18 mouse cellular contexts compared by ENCODE assay signal in the genomic region with DNA sequence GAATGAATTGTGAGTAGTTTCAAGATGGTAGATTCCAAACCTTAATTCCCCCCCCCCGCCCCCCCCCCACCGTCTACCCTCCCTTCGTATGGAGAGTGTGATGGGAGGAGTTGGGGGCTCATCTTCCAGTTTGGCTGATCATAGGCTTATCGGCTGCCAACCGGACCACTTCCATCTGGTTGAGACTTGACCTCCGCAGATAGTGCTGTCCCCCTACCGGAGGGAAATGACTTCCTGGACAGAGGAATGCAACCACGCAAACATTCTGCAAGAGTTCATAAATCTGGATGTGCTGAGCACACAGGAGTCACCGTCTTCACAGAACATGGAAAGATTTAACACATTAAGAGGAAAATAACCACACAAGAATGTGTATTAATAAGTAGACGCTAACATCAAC.
A peak's percentile ranks its signal among the peaks of the same experiment; 100 is the strongest.
DNase-seq lines count a peak whose midpoint lies in the region; ATAC-seq and TF ChIP-seq lines count a peak whose summit lies in the region.
"Had no signal": no experiment of that assay in that cellular context is flagged by ENCODE, and none has a peak within 500 bp of the region (broad histone marks: within the 10 kb centered on the region; RNA-seq: fewer than 3 reads in every experiment).

No protein-coding gene starts in this region.

- no peak for DNase-seq in forebrain, embryonic 10.5 days (ENCODE audit: extremely low spot score, low spot score)
- DNase-seq in lung, embryonic 14.5 days = peak; percentile 69
- no peak for DNase-seq in lung, postnatal 14 days
- DNase-seq in spleen, adult 12 weeks (ENCODE audit: low spot score) = no peak
- no peak for DNase-seq in gastrocnemius, adult 8-10 months (ENCODE audit: low spot score in 2 of 2)
- DNase-seq: cerebellum, adult 11 months; cerebellum, postnatal 25 days; layer of hippocampus, postnatal 36 days; liver, embryonic 13.5 days; right cerebral cortex, postnatal 25 days; thymus, postnatal 14 days had no signal

- 0 out of 2 replicates have a peak overlapping the region, but pooled peaks have one; percentile 35 for H3K27ac ChIP-seq in forebrain, embryonic 10.5 days
- no peak overlapping the region for H3K27ac ChIP-seq in forebrain, embryonic 16.5 days (ENCODE audit: low read length)
- no peak overlapping the region for H3K27ac ChIP-seq in lung, embryonic 14.5 days (ENCODE audit: low read depth)
- peak overlapping the region; percentile 18; the same call in 1 of the 2 replicates for H3K27ac ChIP-seq in kidney, embryonic 16.5 days (ENCODE audit: low read length)
- peak overlapping the region; percentile 19; the same call in 1 of the 2 replicates for H3K27ac ChIP-seq in stomach, embryonic 16.5 days (ENCODE audit: low read length)
- H3K27ac ChIP-seq: embryonic facial prominence, embryonic 12.5 days; heart, embryonic 15.5 days; liver, embryonic 13.5 days; neural tube, embryonic 13.5 days had no signal

- peaks cover 20% of the 10 kb centered on the region for H3K4me1 ChIP-seq in forebrain, embryonic 10.5 days
- no peaks in the 10 kb centered on the region; the same call in 1 of the 2 replicates for H3K4me1 ChIP-seq in forebrain, embryonic 16.5 days (replicated peaks; ENCODE audit: control insufficient read depth, insufficient read depth, low read length)
- H3K4me1 ChIP-seq in lung, embryonic 14.5 days (ENCODE audit: insufficient read depth) = 0 out of 2 replicates have a peak, but pooled peaks cover 5% of the 10 kb centered on the region
- H3K4me1 ChIP-seq in kidney, embryonic 16.5 days (ENCODE audit: insufficient read depth, low read length) = peaks cover 23% of the 10 kb centered on the region
- peaks cover 5% of the 10 kb centered on the region; the same call in 1 of the 2 replicates for H3K4me1 ChIP-seq in stomach, embryonic 16.5 days (ENCODE audit: control insufficient read depth, insufficient read depth, low read length)
- H3K4me1 ChIP-seq: embryonic facial prominence, embryonic 12.5 days; liver, embryonic 13.5 days had no signal

- H3K9me3 ChIP-seq in forebrain, embryonic 10.5 days = no peaks in the 10 kb centered on the region
- H3K9me3 ChIP-seq in forebrain, embryonic 16.5 days (ENCODE audit: control insufficient read depth, low read length) = no peaks in the 10 kb centered on the region
- no peaks in the 10 kb centered on the region for H3K9me3 ChIP-seq in lung, embryonic 14.5 days (ENCODE audit: low read depth, low read length)
- no peaks in the 10 kb centered on the region for H3K9me3 ChIP-seq in kidney, embryonic 16.5 days (ENCODE audit: low read length)
- no peaks in the 10 kb centered on the region for H3K9me3 ChIP-seq in stomach, embryonic 16.5 days (replicated peaks; ENCODE audit: control insufficient read depth, low read length)
- H3K9me3 ChIP-seq: embryonic facial prominence, embryonic 12.5 days; heart, embryonic 15.5 days; liver, embryonic 13.5 days; neural tube, embryonic 13.5 days had no signal

- no peaks in the 10 kb centered on the region for H3K36me3 ChIP-seq in forebrain, embryonic 10.5 days (replicated peaks)
- no peaks in the 10 kb centered on the region for H3K36me3 ChIP-seq in forebrain, embryonic 16.5 days (ENCODE audit: control insufficient read depth, insufficient read depth)
- no peaks in the 10 kb centered on the region for H3K36me3 ChIP-seq in lung, embryonic 14.5 days (ENCODE audit: insufficient read depth)
- no peaks in the 10 kb centered on the region for H3K36me3 ChIP-seq in kidney, embryonic 16.5 days (ENCODE audit: insufficient read depth, low read length)
- H3K36me3 ChIP-seq in stomach, embryonic 16.5 days (ENCODE audit: control insufficient read depth, insufficient read depth, low read length) = no peaks in the 10 kb centered on the region
- H3K36me3 ChIP-seq: embryonic facial prominence, embryonic 12.5 days; heart, embryonic 15.5 days; liver, embryonic 13.5 days; neural tube, embryonic 13.5 days had no signal

- ATAC-seq in forebrain, embryonic 16.5 days = no peak
- no peak; the same call in 1 of the 2 replicates for ATAC-seq in lung, embryonic 14.5 days (ENCODE audit: insufficient read depth)
- no peak for ATAC-seq in kidney, embryonic 16.5 days (ENCODE audit: low FRiP score, low TSS enrichment)
- ATAC-seq in stomach, embryonic 16.5 days (ENCODE audit: insufficient read depth, low FRiP score) = no peak
- ATAC-seq: hindbrain, embryonic 16.5 days had no signal

- H3K9ac ChIP-seq in forebrain, embryonic 16.5 days (replicated peaks; ENCODE audit: low read depth, low read length) = no peak overlapping the region
- no peak overlapping the region for H3K9ac ChIP-seq in lung, embryonic 14.5 days
- no peak overlapping the region for H3K9ac ChIP-seq in kidney, embryonic 16.5 days (replicated peaks; ENCODE audit: low read length)
- H3K9ac ChIP-seq in stomach, embryonic 16.5 days (ENCODE audit: low read length) = no peak overlapping the region
- H3K9ac ChIP-seq: embryonic facial prominence, embryonic 12.5 days; heart, embryonic 15.5 days; liver, embryonic 13.5 days; neural tube, embryonic 13.5 days had no signal

- 70% methylated on average over 10 of the region's 10 CpGs for WGBS in forebrain, embryonic 10.5 days
- WGBS in forebrain, embryonic 16.5 days = 77% methylated on average over 10 of the region's 10 CpGs
- 9% methylated on average over 10 of the region's 10 CpGs for WGBS in lung, embryonic 14.5 days
- WGBS in kidney, embryonic 16.5 days = 18% methylated on average over 7 of the region's 10 CpGs
- 22% methylated on average over 10 of the region's 10 CpGs for WGBS in stomach, embryonic 16.5 days

- H3K27me3 ChIP-seq in forebrain, embryonic 10.5 days (ENCODE audit: poor library complexity, severe bottlenecking) = no peaks in the 10 kb centered on the region
- H3K27me3 ChIP-seq in forebrain, embryonic 16.5 days (replicated peaks; ENCODE audit: control insufficient read depth, insufficient read depth, low read length) = no peaks in the 10 kb centered on the region
- H3K27me3 ChIP-seq in lung, embryonic 14.5 days (ENCODE audit: insufficient read depth, low read length) = no peaks in the 10 kb centered on the region
- H3K27me3 ChIP-seq in kidney, embryonic 16.5 days (ENCODE audit: insufficient read depth, low read length) = no peaks in the 10 kb centered on the region
- H3K27me3 ChIP-seq in stomach, embryonic 16.5 days (ENCODE audit: control insufficient read depth, insufficient read depth, low read length) = no peaks in the 10 kb centered on the region
- H3K27me3 ChIP-seq: embryonic facial prominence, embryonic 12.5 days; heart, embryonic 15.5 days; liver, embryonic 13.5 days; neural tube, embryonic 13.5 days had no signal

- TF ChIP-seq CTCF in lung, embryonic 14.5 days (IDR thresholded peaks at IDR 0.05; ENCODE audit: low read depth) = peak; percentile 56

- H3K4me3 ChIP-seq in forebrain, embryonic 10.5 days = no peak overlapping the region
- no peak overlapping the region for H3K4me3 ChIP-seq in forebrain, embryonic 16.5 days (replicated peaks; ENCODE audit: low read length)
- H3K4me3 ChIP-seq in lung, embryonic 14.5 days (ENCODE audit: low read depth, low read length) = no peak overlapping the region
- H3K4me3 ChIP-seq in kidney, embryonic 16.5 days (ENCODE audit: low read length) = no peak overlapping the region
- H3K4me3 ChIP-seq in stomach, embryonic 16.5 days (replicated peaks; ENCODE audit: low read length) = no peak overlapping the region
- H3K4me3 ChIP-seq: embryonic facial prominence, embryonic 12.5 days; heart, embryonic 15.5 days; liver, embryonic 13.5 days; neural tube, embryonic 13.5 days had no signal

- no peak overlapping the region for H3K4me2 ChIP-seq in forebrain, embryonic 16.5 days (ENCODE audit: low read length)
- peak overlapping the region; percentile 31; the same call in 1 of the 2 replicates for H3K4me2 ChIP-seq in lung, embryonic 14.5 days
- H3K4me2 ChIP-seq in kidney, embryonic 16.5 days (replicated peaks; ENCODE audit: low read depth, low read length) = no peak overlapping the region; the same call in 1 of the 2 replicates
- H3K4me2 ChIP-seq in stomach, embryonic 16.5 days (ENCODE audit: low read depth, low read length) = peak overlapping the region; percentile 30
- H3K4me2 ChIP-seq: embryonic facial prominence, embryonic 12.5 days; heart, embryonic 15.5 days; liver, embryonic 13.5 days; neural tube, embryonic 13.5 days had no signal

Comparison
In these comparisons a context has a peak if more than half of its experiments do, and no peak if none do; other contexts are left out.
1. H3K27ac ChIP-seq: peak in forebrain, embryonic 10.5 days (single experiment), kidney, embryonic 16.5 days (single experiment) and stomach, embryonic 16.5 days (single experiment); none in forebrain, embryonic 16.5 days (single experiment) and lung, embryonic 14.5 days (single experiment).
2. H3K4me2 ChIP-seq: peak in lung, embryonic 14.5 days (single experiment) and stomach, embryonic 16.5 days (single experiment); none in forebrain, embryonic 16.5 days (single experiment) and kidney, embryonic 16.5 days (single experiment).